Mouse (Mus musculus) hindbrain, embryonic 10.5 days (tissue): ENCODE measurements around the gene Acvr2b. TPM values are rescaled to one million over a fixed set of nuclear protein-coding genes. Genes with fewer than 3 reads are reported as not detected.

Source experiments
- DNase-seq: peaks from one replicate; pipeline ENCODE4 v3.0.0-alpha.2; 2017; ENCODE audit warnings: low spot score
- H3K27ac ChIP-seq: fragments of 300-500 bp; sonication (generic); 2 replicates; pipeline ENCODE4 v1.5.1; 2016; ENCODE audit warnings: mild to moderate bottlenecking, moderate library complexity
- H3K27me3 ChIP-seq: fragments of 300-500 bp; sonication (generic); 2 replicates; pipeline ENCODE4 v1.6.1; 2016; ENCODE audit warnings: mild to moderate bottlenecking; ENCODE audit not compliant: poor library complexity, insufficient read depth, severe bottlenecking
- H3K36me3 ChIP-seq: fragments of 300-500 bp; sonication (generic); 2 replicates; pipeline ENCODE4 v1.6.1; 2016; ENCODE audit warnings: mild to moderate bottlenecking, moderate library complexity
- H3K4me1 ChIP-seq: fragments of 300-500 bp; sonication (generic); replicated peaks from 2 replicates; pipeline ENCODE4 v1.6.1; 2016; ENCODE audit warnings: mild to moderate bottlenecking
- H3K4me3 ChIP-seq: fragments of 300-500 bp; sonication (generic); 2 replicates; pipeline ENCODE4 v1.5.1; 2016; ENCODE audit warnings: mild to moderate bottlenecking, moderate library complexity
- H3K9me3 ChIP-seq: fragments of 300-500 bp; sonication (generic); 2 replicates; pipeline ENCODE4 v1.6.1; 2016; ENCODE audit warnings: mild to moderate bottlenecking, moderate library complexity
- WGBS: fragments of 180-500 bp; shearing (Covaris S2); methylation state at CpG from one replicate; pipeline ENCODE4 v1.1.7; 2016; 5-methylcytosine and 5-hydroxymethylcytosine counted together
- polyA plus RNA-seq: library from polyadenylated mRNA; unstranded; fragments of >200 nt; fragmentation: Nextera tagmentation; extraction: Ambion mirVana; gene quantifications from 2 replicates; pipeline ENCODE4 v1.2.1, GENCODE M21; 2016

Acvr2b gene
- polyA plus RNA-seq, 1 experiment from 2014 or later = 80.3 TPM

DNA sequence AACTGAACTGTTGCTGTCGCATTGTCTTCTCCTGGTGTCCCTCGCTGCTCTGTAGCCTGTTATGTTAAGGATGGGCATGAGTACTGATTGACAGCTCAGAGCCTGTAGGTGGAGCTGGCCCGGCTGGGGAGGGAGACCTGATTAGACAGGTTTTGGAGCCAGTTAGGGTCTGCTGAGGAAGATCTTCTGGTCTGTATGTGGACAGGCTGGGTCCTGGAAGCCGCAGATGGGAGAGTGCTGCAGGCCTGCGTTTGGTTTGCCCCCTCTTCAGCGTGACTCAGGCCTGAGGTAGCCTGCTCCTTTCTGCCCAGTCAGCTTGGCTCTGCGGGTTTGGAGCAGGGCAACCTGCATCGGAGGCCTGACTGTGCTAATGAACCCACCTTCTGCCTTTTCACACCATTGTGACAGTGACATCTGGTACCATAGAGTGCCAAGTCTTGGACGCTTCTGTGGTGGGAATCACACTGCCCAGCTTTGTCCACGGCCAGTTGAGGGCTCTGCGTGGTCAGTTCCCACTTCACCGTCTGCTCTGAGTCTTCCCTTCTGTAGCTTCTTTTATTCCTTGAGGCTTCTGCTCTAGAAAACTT lies 18.0 kb downstream of the Acvr2b start:
- Histone ChIP-seq H3K9me3 (no peaks in the 10 kb centered on the region), H3K4me1 (peaks cover 30% of the 10 kb centered on the region), H3K36me3 (peaks cover 37% of the 10 kb centered on the region), H3K27me3 (no peaks in the 10 kb centered on the region), H3K27ac (no peak overlapping the region), H3K4me3 (no peak overlapping the region)
- WGBS = 85% methylated on average over 12 of the region's 12 CpGs
- no peak for DNase-seq

DNA sequence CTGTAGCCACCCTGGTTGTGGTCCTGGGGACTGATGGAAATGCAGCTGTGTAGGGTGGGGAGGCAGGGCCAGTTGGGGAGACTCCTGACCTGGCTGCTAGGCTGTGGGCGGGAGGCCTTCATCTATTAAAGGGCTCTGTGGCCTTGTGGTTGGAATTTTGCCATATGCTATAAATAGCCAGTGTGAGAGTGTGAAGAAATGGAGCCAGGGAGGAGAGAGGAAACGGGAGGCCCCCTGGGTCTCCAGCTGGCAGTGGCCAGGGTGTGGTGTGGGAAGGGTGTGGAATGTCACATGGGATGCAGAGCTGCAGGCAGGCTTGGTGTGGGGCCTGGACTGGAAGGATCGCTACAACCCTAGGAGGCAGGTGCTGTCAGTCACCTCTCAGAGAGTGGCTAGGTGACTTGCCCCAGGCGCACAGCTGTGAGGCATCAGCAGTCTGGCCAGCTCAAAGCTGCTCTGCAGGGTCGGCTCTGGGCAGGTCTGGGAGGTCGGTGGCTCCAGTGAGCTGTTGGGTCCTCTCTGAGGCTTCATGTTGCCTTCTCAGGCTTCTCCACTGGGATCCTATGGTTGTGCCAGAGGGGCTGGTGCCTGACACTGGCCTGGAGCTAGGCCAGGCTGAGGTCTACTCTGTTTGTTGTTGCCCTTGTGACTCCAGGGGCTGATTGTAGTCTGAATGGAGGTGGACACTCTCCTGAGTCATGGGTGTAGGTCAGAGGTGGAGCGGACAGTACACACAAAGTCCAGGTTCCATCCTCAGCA lies 23.5 kb downstream of the Acvr2b start:
- Histone ChIP-seq H3K27ac (peak overlapping the region; percentile 4; the same call in 1 of the 2 replicates), H3K9me3 (no peaks in the 10 kb centered on the region), H3K27me3 (no peaks in the 10 kb centered on the region), H3K4me3 (no peak overlapping the region), H3K36me3 (peaks cover 64% of the 10 kb centered on the region), H3K4me1 (peaks cover 34% of the 10 kb centered on the region)
- WGBS = 69% methylated on average over 7 of the region's 7 CpGs
- no peak for DNase-seq

DNA sequence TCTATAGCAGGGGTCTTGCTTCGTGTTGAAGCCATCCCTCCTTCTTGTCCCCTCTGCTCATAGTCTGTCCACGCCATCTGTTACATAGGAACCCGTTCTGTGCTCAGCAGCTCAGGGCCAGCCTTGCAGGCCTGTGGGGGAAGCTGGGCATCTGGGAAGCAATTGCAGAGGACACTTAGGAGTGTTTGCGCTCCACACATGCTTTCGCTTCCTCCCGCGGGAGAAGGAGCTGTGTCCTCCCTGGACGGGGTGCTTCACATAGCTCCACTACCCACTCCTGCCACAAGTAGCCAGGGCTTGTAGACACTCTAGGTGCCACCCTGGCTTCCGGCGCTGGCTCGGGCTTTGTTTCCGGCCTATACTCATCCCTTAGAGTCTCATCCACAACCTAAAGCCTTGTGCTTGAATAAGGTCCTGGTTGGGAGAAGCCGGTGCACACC lies 24.1 kb downstream of the Acvr2b start:
- peaks cover 70% of the 10 kb centered on the region for H3K36me3 ChIP-seq
- no peaks in the 10 kb centered on the region for H3K27me3 ChIP-seq
- 90% methylated on average over 13 of the region's 13 CpGs for WGBS
- no peak overlapping the region for H3K27ac ChIP-seq
- H3K4me1 ChIP-seq = peaks cover 30% of the 10 kb centered on the region
- no peak for DNase-seq
- no peaks in the 10 kb centered on the region for H3K9me3 ChIP-seq
- H3K4me3 ChIP-seq = no peak overlapping the region

DNA sequence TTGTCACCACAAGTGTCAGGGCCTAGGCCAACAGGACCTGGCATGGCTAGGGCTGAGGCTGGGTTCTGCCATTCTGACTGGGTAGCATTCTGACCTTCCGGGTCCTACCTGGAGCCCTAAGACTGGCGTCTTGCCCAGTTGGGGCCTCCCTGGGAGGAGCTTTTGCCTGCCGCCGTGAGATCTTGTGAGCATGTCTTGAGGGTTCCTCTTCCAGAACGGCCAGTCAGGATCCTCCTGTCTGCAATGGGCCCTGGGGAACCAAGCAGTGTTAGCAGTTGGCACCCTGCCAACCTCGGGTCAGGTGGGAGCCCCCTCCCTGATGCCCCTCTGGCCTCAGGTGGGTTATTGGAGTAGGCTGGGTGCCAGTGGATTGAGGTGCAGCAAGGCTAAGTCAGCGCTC lies 24.6 kb downstream of the Acvr2b start:
- Histone ChIP-seq H3K36me3 (peaks cover 74% of the 10 kb centered on the region), H3K4me3 (no peak overlapping the region), H3K27me3 (no peaks in the 10 kb centered on the region), H3K27ac (no peak overlapping the region), H3K9me3 (no peaks in the 10 kb centered on the region), H3K4me1 (peaks cover 30% of the 10 kb centered on the region)
- DNase-seq = no peak
- 91% methylated on average over 7 of the region's 7 CpGs for WGBS

DNA sequence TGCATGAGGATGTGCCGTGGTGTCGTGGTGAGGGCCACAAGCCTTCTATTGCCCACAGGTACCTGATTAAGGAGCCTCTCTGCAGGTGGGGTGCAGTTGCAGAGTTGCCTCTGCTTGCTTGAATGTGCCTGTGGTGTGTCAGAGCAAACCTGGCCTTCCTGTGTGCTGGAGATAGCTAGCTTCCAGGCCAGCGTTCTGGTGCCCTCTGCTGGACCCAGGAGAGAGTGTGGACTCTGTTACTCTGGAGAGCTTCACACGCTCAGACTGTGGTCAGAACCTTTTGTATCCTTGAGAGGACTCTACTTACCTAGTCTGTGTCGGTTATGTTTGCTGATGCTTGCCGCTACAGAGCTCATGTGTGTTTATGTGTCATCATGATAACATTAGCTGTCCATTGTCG lies 28.4 kb downstream of the Acvr2b start:
- Histone ChIP-seq H3K4me3 (no peak overlapping the region), H3K27ac (no peak overlapping the region), H3K9me3 (no peaks in the 10 kb centered on the region), H3K27me3 (no peaks in the 10 kb centered on the region), H3K36me3 (peaks cover 90% of the 10 kb centered on the region), H3K4me1 (peaks cover 17% of the 10 kb centered on the region)
- 63% methylated on average over 7 of the region's 7 CpGs for WGBS
- DNase-seq = peak; percentile 75

DNA sequence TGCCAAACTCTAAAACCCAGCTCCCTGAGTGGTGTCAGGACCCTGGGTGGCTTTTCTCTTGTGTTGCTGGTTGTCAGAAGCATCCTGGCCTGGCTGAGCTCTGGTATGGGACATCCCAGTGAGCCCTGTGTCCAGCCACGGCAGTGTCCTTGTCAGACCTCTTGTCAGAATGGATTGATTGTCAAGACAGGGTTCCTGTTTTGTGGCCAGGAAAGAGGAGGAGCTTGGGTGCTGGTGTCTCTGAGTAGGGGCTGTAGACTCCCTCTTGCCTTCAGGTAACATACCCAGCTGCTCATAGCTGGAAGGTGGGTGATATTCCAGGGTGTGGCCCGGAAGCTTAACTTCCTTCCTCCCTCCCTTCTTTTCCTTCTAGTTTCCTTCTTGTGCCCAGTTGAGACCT lies 33.9 kb downstream of the Acvr2b start:
- Histone ChIP-seq H3K9me3 (no peaks in the 10 kb centered on the region), H3K4me1 (no peaks in the 10 kb centered on the region), H3K27me3 (no peaks in the 10 kb centered on the region), H3K4me3 (no peak overlapping the region), H3K36me3 (peaks cover 95% of the 10 kb centered on the region), H3K27ac (no peak overlapping the region)
- no peak for DNase-seq
- WGBS = 84% methylated on average over 2 of the region's 2 CpGs

DNA sequence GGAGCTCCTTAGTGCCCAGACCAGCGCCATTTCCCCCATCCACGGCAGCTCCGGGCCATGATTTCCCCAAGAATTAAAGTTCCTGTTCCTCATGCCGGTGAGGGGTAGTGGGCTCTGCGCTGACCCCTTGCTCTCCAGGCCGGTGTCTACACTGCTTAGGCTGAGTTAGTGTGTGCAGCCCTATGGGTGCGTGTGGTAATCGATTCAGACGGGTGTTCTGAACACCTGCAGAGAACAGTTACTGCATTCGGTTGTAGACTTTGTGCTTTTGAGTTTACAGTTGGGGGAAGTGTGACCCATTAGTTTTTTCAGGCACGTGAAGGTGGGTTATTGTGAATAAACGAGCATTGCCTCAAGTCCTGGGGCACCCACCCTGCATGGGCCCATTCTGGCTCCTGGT lies 36.1 kb downstream of the Acvr2b start:
- H3K9me3 ChIP-seq = no peaks in the 10 kb centered on the region
- H3K27ac ChIP-seq = no peak overlapping the region
- H3K4me1 ChIP-seq = no peaks in the 10 kb centered on the region
- no peak for DNase-seq
- H3K36me3 ChIP-seq = peaks cover 87% of the 10 kb centered on the region
- no peak overlapping the region for H3K4me3 ChIP-seq
- H3K27me3 ChIP-seq = no peaks in the 10 kb centered on the region
- WGBS = 94% methylated on average over 12 of the region's 12 CpGs

DNA sequence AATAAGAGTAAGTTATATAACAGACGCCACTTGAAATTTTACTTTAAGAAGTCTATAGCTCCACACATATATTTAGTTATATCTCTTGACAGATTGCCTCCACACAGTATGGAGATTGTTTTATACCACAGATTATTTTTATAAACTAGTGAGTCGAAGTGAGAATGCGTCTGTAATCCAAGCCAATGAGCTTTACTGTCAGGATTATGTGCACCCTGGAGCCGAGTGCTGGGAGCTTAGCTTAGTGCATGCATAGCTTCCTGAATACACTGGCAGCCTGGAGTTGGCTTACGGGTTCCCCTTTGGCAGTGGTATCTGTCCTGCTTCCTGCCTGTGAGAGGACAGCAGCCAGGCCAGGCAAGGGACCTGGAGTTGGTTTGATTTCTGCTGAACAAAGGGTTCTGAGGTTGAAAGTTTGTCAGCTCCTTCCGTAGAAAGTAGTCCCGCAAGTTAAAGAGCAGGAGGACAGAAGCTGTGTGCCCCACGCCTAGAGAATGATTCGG lies 36.6 kb downstream of the Acvr2b start:
- H3K27me3 ChIP-seq = no peaks in the 10 kb centered on the region
- H3K27ac ChIP-seq = no peak overlapping the region
- no peak for DNase-seq
- no peaks in the 10 kb centered on the region for H3K9me3 ChIP-seq
- H3K4me3 ChIP-seq = no peak overlapping the region
- 96% methylated on average over 9 of the region's 9 CpGs for WGBS
- H3K4me1 ChIP-seq = no peaks in the 10 kb centered on the region
- peaks cover 83% of the 10 kb centered on the region for H3K36me3 ChIP-seq

DNA sequence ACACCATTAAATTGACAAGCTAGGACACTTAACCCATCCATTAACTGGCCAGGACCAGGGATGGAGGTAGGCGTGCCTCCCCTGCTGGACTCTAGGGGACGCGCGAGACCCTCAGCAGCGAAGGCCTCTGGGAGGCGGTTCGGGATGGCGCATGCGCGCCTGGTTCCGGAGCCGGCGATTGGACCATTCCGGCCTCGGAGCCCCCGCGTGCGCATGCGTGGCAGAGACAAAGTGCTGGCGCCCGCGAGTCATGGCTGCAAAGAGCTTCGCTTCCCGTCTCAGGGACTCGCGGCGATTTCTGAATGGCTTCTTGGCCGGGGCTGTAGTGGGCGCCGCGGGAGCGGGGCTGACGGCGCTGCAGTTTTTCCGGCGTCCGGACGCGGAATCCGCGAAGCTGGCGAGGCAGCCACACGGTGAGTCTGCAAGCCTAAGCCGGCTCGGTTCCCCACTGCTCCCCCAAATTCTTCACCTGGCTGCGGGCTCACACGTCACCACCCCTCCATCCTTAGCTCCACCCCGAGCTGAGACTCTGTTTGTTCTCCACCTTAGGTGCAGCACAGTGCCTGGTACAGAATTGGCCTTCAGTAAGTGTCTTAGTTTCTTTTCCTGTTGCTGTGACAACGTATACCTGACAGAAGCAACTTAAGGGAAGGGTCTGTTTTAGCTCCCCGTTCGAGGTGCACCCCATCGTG lies 43.0 kb downstream of the Acvr2b start, which contains the start of gene Exog:
Gene Exog, plus strand, starts transcription at position 206 of the 692 bp plus-strand sequence.
- H3K4me1 ChIP-seq = peaks cover 16% of the 10 kb centered on the region
- under 1% methylated on average over 52 of the region's 52 CpGs for WGBS
- H3K36me3 ChIP-seq = peaks cover 54% of the 10 kb centered on the region
- DNase-seq = peak; percentile 99
- no peaks in the 10 kb centered on the region for H3K27me3 ChIP-seq
- no peaks in the 10 kb centered on the region for H3K9me3 ChIP-seq
- H3K27ac ChIP-seq = peak within 1 kb of the TSS; percentile 93
- H3K4me3 ChIP-seq = peak within 1 kb of the TSS; percentile 96

DNA sequence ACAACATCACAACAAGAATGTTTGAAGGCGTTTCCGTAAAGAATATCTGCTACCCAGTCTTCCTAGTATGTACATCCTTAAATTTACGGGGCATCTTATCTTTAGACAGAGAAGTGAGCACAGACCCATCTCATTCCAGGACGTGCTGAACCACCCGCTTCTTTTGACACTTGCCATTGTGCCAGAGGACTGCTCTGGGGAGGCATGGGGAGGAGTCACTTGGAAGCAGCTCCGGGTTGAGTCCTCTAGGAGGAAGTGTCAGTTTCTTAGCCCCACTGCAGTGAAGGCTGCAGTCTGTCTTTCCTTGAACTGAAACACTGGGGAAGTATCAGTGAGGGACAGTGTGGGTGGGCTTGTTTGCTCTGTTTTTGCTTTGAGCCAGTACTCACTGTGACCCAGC lies 43.8 kb downstream of the Acvr2b start:
- Histone ChIP-seq H3K27me3 (no peaks in the 10 kb centered on the region), H3K27ac (peak overlapping the region; percentile 93), H3K36me3 (peaks cover 56% of the 10 kb centered on the region), H3K4me1 (peaks cover 16% of the 10 kb centered on the region), H3K4me3 (peak overlapping the region; percentile 96), H3K9me3 (no peaks in the 10 kb centered on the region)
- 46% methylated on average over 6 of the region's 6 CpGs for WGBS
- no peak for DNase-seq

DNA sequence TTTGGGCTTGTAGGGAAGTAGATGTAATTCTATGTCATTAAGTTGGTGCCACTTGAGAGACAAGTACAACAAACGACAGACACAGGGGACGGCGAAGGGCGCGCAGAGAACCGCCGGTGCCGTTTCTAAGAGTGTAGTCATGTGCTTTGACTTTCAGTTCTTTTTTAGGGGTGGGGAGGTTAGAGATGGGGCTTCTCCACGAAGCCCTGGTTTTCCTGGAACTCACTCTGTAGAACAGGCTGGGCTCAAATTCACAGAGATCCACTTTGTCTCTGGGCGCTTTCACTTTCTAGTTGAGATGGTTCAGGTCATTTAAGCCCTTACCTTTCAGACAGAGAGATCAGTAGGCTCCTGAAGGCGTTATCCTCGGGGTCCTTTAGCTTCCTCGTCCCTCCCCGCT lies 54.0 kb downstream of the Acvr2b start:
- Histone ChIP-seq H3K4me3 (no peak overlapping the region), H3K9me3 (no peaks in the 10 kb centered on the region), H3K27ac (no peak overlapping the region), H3K4me1 (peaks cover 4% of the 10 kb centered on the region), H3K36me3 (peaks cover 77% of the 10 kb centered on the region), H3K27me3 (no peaks in the 10 kb centered on the region)
- no peak for DNase-seq
- 92% methylated on average over 14 of the region's 14 CpGs for WGBS

DNA sequence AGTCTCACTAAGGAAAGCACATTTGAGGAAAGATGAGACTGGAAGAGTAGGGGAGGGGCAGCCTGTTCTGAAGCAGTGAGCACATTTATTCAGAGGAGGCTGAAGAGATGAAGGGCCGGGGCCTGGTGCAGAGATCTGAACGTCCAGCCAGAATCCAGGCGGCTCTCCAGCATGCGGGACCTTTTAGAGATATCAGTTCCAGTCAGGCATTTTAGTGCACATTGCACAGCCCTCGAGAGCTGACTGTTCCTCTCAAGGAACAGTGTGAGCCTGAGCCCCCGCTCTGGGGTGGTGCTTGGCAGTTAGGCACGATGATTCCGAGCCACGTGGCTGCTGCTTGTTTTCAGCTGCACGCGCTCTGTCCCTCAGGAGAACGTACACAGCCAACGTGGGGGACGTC lies 55.2 kb downstream of the Acvr2b start:
- H3K36me3 ChIP-seq = peaks cover 77% of the 10 kb centered on the region

DNA sequence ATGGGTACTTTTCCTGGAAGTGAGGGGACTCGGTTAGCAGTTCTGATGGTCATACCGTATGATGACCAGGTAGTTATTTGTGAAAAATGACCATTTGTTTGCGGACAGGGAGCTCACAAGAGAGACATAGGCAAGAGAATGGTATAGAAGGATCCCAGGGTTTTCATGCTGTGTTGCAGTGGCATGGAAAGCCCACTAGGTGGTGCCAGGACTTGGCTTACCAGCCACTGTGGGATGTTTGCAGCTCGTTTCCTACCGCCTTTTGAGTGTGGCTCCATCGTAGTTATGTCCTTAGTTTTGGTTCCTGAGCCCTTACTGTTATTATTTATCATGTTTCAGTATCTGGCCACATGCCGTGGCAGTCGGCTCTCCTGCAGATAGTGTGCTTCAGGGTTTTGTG lies 58.5 kb downstream of the Acvr2b start:
- Histone ChIP-seq H3K4me3 (no peak overlapping the region), H3K27ac (no peak overlapping the region), H3K27me3 (no peaks in the 10 kb centered on the region), H3K4me1 (peaks cover 6% of the 10 kb centered on the region; the same call in 1 of the 2 replicates), H3K36me3 (peaks cover 83% of the 10 kb centered on the region), H3K9me3 (no peaks in the 10 kb centered on the region)
- WGBS = 60% methylated on average over 8 of the region's 8 CpGs
- DNase-seq = peak; percentile 57

More for the DNA sequence above, 55.2 kb downstream of the Acvr2b start:
- no peak for DNase-seq
- Histone ChIP-seq H3K9me3 (no peaks in the 10 kb centered on the region), H3K4me3 (no peak overlapping the region), H3K27me3 (no peaks in the 10 kb centered on the region), H3K4me1 (peaks cover 4% of the 10 kb centered on the region), H3K27ac (no peak overlapping the region)
- WGBS = 91% methylated on average over 14 of the region's 14 CpGs
